Mouse (Mus musculus) inflammation-experienced regulatory T-cells (primary cell): Measurements from ENCODE around the gene Crim1. TPM values are rescaled to one million over a fixed set of nuclear protein-coding genes. Genes with fewer than 3 reads are reported as not detected.

ENCODE experiments used
- polyA plus RNA-seq, 2 experiments: library from polyadenylated mRNA; unstranded; fragments of 100-300 nt; shearing (Covaris generic); gene quantifications; one replicate each; pipeline ENCODE4 v1.2.1; 2017

Crim1 gene
- polyA plus RNA-seq = 10 to 100 TPM; 33.1 to 47.7 TPM

DNA sequence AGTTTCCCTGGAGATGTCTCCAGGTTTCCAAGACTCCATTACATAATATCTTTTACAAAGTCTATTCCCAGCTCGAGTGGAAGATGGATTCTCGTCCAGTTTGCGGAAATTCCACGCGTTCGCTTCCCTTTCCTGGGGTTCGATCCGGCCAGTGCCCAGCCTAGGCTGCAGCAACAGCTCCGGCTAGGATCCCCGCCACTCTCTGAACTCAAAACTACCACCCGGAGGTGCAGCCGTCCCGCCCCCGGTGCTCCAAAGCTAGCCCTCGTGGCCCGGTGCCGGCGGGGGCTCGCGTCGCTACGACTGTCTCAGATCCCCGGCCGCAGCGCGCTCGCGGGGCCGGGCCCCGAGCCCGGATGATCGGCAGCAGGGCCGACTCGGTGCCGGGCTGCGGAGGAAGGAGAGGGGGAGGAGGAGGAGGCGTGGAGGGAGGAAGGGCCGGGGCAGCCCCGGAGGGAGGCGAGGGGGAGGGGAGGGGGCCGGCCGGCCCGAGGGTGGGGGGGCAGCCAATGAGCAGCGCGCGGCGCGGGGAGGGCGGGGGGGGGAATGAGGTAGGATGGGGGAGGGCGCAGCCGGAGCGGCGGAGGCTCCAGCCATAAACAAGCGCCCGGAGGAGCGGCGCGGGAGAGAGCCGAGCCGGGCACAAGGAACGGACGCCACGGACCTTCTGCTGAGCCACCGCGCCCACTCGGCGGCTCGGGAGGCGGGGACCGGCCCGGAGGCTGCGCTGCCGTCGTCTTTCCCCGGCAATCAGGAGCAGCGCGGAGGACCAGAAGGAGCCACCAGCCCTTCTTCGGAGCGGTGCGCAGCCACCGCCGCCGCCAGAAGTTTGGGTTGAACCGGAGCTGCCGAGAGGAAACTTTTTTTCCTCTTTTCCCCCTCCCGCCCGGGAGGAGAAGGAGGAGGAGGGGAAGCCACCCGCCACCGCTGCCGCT lies at the start of gene Crim1:
Crim1 (plus strand) TSS at position 623 of the 935 bp plus-strand sequence.

DNA sequence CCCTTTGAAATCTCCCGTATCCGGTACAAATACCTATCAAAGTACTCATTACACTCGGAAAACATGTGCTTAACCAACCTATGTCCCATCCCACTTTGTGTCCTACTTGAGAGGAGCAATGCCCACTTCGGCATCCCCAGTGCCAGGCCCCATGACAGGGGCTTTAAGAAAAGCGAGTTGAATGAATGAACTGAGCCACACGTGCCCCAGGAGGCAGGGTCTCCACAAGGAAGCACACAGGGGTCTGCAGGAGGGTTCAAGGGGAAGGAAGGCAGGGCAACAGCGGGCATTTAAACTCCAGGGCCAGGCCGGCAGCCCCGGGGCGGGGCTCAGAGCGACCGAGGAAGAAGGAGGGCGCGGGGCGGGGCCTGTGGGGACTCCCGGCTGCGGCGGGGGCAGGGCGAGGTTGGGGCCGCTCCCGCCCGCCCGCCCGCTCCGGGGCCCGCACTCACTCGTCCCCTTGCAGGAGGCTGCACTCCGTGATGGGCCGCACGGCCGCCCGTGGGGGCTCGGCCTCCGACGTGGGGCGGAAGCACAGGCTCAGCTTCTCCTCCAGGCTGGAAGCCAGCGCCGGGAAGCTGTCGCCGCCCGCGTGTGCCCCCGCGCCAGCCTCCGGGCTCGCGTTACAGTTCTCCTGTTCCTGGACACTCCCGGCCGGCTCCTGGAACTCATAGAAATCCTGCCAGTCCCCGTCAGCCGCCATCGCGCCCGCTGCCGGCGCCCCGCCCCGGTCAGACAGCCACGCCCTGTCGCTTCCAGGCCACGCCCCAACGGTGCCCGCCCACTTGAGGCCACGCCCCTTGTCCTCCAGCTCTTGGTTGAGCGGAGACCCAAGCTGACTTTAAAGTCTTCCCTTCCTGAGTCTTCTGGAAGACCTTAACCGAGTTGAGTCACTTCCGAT lies 217.6 kb downstream of the Crim1 start, which contains the start of gene Fez2:
Fez2 (minus strand) TSS at position 772 of the 901 bp plus-strand sequence.

Other genes starting within 250 kb of the Crim1 start
- gene Fez2, start 217.9 kb downstream of the Crim1 start, polyA plus RNA-seq = 10 to 100 TPM; 24.5 to 26.8 TPM